Mouse (Mus musculus) E14TG2a.4 (cell line): Measurements from ENCODE around the gene Dbt.
"Not testable (repeated sequence)": the region's sequence is repeated elsewhere in the genome, so short reads cannot be mapped to it uniquely, and the experiment has no call there.

Experiments used
- H3K27me3 ChIP-seq: 2 replicates; pipeline ENCODE4 v1.6.1; 2014; ENCODE audit warnings: low read length, control low read depth; ENCODE audit not compliant: insufficient read depth
- H3K36me3 ChIP-seq: 2 replicates; pipeline ENCODE4 v1.6.1; 2014; ENCODE audit warnings: low read length, control low read depth; ENCODE audit not compliant: insufficient read depth
- H3K4me1 ChIP-seq: replicated peaks from 2 replicates; pipeline ENCODE4 v1.6.1; 2014; ENCODE audit warnings: low read depth, low read length, control low read depth
- H3K4me3 ChIP-seq: replicated peaks from 2 replicates; pipeline ENCODE4 v1.5.1; 2014; ENCODE audit warnings: mild to moderate bottlenecking, low read length
- H3K9me3 ChIP-seq: 2 replicates; pipeline ENCODE4 v1.6.1; 2014; ENCODE audit warnings: low read length, control low read depth
- CTCF ChIP-seq: conservative IDR thresholded peaks from 2 replicates; pipeline ENCODE4 v1.5.1; 2014; ENCODE audit warnings: low read length
- NANOG ChIP-seq: IDR thresholded peaks from 2 replicates; pipeline ENCODE4 v1.6.1; 2014; ENCODE audit warnings: borderline replicate concordance, low read length, mixed read lengths
- POU5F1 ChIP-seq: IDR thresholded peaks from 2 replicates; pipeline ENCODE4 v1.6.1; 2014; ENCODE audit warnings: low read length, borderline replicate concordance

Dbt gene

GRCm38 (mm10) chr3:116529741-116530140, 16.9 kb downstream of the Dbt start:
- H3K9me3 ChIP-seq, result no peaks in the 10 kb centered on the region
- no peaks in the 10 kb centered on the region for H3K27me3 ChIP-seq
- no peak overlapping the region for H3K4me3 ChIP-seq
- TF ChIP-seq NANOG (no peak; the same call in 1 of the 2 replicates), CTCF (no peak), POU5F1 (no peak)
- peaks cover 39% of the 10 kb centered on the region for H3K36me3 ChIP-seq
- H3K4me1 ChIP-seq, result peaks cover 23% of the 10 kb centered on the region

- no peaks in the 10 kb centered on the region for H3K9me3 ChIP-seq
- peaks cover 48% of the 10 kb centered on the region for H3K36me3 ChIP-seq
- peaks cover 27% of the 10 kb centered on the region for H3K4me1 ChIP-seq
- no peak for TF ChIP-seq CTCF
- TF ChIP-seq NANOG, result no peak
- no peak for TF ChIP-seq POU5F1
- H3K4me3 ChIP-seq, result no peak overlapping the region
- H3K27me3 ChIP-seq, result no peaks in the 10 kb centered on the region
Measured at GRCm38 (mm10) chr3:116530826-116531225, 18.0 kb downstream of the Dbt start.

GRCm38 (mm10) chr3:116536428-116537199, 23.7 kb downstream of the Dbt start:
- Histone ChIP-seq H3K4me3 (no peak overlapping the region), H3K9me3 (no peaks in the 10 kb centered on the region), H3K27me3 (no peaks in the 10 kb centered on the region), H3K36me3 (peaks cover 84% of the 10 kb centered on the region), H3K4me1 (peaks cover 26% of the 10 kb centered on the region)
- no peak for TF ChIP-seq NANOG
- TF ChIP-seq POU5F1, result no peak
- TF ChIP-seq CTCF, result no peak

- Histone ChIP-seq H3K4me3 (no peak overlapping the region), H3K4me1 (peaks cover 31% of the 10 kb centered on the region), H3K9me3 (no peaks in the 10 kb centered on the region), H3K36me3 (peaks cover 90% of the 10 kb centered on the region), H3K27me3 (no peaks in the 10 kb centered on the region)
- TF ChIP-seq NANOG (no peak), POU5F1 (no peak), CTCF (no peak)
Measured at GRCm38 (mm10) chr3:116537200-116537573, 24.3 kb downstream of the Dbt start.

- H3K27me3 ChIP-seq, result no peaks in the 10 kb centered on the region
- TF ChIP-seq POU5F1 (no peak), NANOG (no peak), CTCF (no peak)
Measured at GRCm38 (mm10) chr3:116542070-116542469, 29.2 kb downstream of the Dbt start.

GRCm38 (mm10) chr3:116542532-116542931, 29.7 kb downstream of the Dbt start:
- H3K27me3 ChIP-seq, result no peaks in the 10 kb centered on the region
- TF ChIP-seq NANOG (no peak), POU5F1 (no peak), CTCF (no peak)

More at GRCm38 (mm10) chr3:116542070-116542469, 29.2 kb downstream of the Dbt start:
- peaks cover 89% of the 10 kb centered on the region for H3K36me3 ChIP-seq
- no peaks in the 10 kb centered on the region for H3K9me3 ChIP-seq
- no peak overlapping the region for H3K4me3 ChIP-seq
- peaks cover 19% of the 10 kb centered on the region for H3K4me1 ChIP-seq

GRCm38 (mm10) chr3:116547430-116547829, 34.6 kb downstream of the Dbt start:
- Histone ChIP-seq H3K36me3 (peaks cover 81% of the 10 kb centered on the region), H3K4me1 (peaks cover 2% of the 10 kb centered on the region; the same call in 1 of the 2 replicates), H3K27me3 (no peaks in the 10 kb centered on the region), H3K4me3 (no peak overlapping the region), H3K9me3 (peaks cover 21% of the 10 kb centered on the region)
- TF ChIP-seq NANOG (no peak), CTCF (no peak), POU5F1 (no peak)

More at GRCm38 (mm10) chr3:116542532-116542931, 29.7 kb downstream of the Dbt start:
- Histone ChIP-seq H3K4me1 (peaks cover 14% of the 10 kb centered on the region), H3K4me3 (no peak overlapping the region), H3K36me3 (peaks cover 89% of the 10 kb centered on the region), H3K9me3 (no peaks in the 10 kb centered on the region)

- no peaks in the 10 kb centered on the region for H3K4me1 ChIP-seq
- TF ChIP-seq POU5F1, result no peak
- TF ChIP-seq NANOG, result no peak
- TF ChIP-seq CTCF, result no peak
- H3K36me3 ChIP-seq, result peaks cover 48% of the 10 kb centered on the region
- H3K27me3 ChIP-seq, result no peaks in the 10 kb centered on the region
- H3K9me3 ChIP-seq, result peaks cover 26% of the 10 kb centered on the region
- H3K4me3 ChIP-seq, result no peak overlapping the region
Measured at GRCm38 (mm10) chr3:116551362-116551761, 38.5 kb downstream of the Dbt start.

GRCm38 (mm10) chr3:116561315-116561714, 48.4 kb downstream of the Dbt start:
- H3K4me3 ChIP-seq, H3K4me1 ChIP-seq, H3K27me3 ChIP-seq, H3K36me3 ChIP-seq: not testable (repeated sequence)
- peaks cover 11% of the 10 kb centered on the region for H3K9me3 ChIP-seq
